Mouse (Mus musculus): ENCODE data around the gene Zfp292.

DNA sequence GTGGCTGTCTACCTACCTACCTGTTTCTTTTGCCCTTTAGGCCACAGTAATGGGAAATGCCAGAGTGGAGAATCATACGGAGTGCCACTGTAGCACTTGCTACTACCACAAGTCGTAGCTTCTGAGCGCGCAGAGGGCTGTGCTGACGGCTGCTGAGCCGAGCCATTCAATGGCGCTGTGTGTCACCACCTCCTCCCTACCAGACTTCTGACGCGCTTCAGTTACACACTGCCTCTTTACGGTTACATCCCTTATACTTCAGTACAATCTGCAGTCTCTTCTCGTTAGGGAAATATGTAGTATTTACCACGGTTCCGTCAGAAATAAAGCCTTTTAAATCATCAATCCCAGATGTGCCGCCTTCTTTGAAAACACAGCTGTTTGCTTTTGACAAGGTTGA, 24.3 kb upstream of the Zfp292 start:
- TF ChIP-seq GABPA (IDR thresholded peaks at IDR 0.05; ENCODE audit: insufficient replicate concordance, low read depth, low read length) (no peak), EP300 (IDR thresholded peaks at IDR 0.05; ENCODE audit: low read length) (no peak), POLR2AphosphoS2 (IDR thresholded peaks at IDR 0.05; ENCODE audit: low read depth, low read length) (no peak), CTCF (conservative IDR thresholded peaks at IDR 0.05 in 1 of 2, IDR thresholded peaks at IDR 0.05 in 1 of 2; ENCODE audit: low read depth in 2 of 2, low read length in 2 of 2) (no peak), POLR2A (IDR thresholded peaks at IDR 0.05; ENCODE audit: low read depth, low read length) (no peak), SMC3 (IDR thresholded peaks at IDR 0.05; ENCODE audit: low read depth, low read length) (no peak), NELFE (IDR thresholded peaks at IDR 0.05; ENCODE audit: low read depth, low read length) (no peak), MAZ (IDR thresholded peaks at IDR 0.05; ENCODE audit: low read depth, low read length) (no peak), TCF12 (IDR thresholded peaks at IDR 0.05; ENCODE audit: low read depth, low read length) (no peak), UBTF (IDR thresholded peaks at IDR 0.05; ENCODE audit: low read depth, low read length) (no peak), HCFC1 (IDR thresholded peaks at IDR 0.05; ENCODE audit: low read depth, low read length) (no peak), PAX5 (IDR thresholded peaks at IDR 0.05; ENCODE audit: low read length) (no peak), ETS1 (conservative IDR thresholded peaks at IDR 0.05; ENCODE audit: low read depth, low read length) (no peak)
